ENCODE assay signal across 13 mouse cellular contexts in the genomic region with DNA sequence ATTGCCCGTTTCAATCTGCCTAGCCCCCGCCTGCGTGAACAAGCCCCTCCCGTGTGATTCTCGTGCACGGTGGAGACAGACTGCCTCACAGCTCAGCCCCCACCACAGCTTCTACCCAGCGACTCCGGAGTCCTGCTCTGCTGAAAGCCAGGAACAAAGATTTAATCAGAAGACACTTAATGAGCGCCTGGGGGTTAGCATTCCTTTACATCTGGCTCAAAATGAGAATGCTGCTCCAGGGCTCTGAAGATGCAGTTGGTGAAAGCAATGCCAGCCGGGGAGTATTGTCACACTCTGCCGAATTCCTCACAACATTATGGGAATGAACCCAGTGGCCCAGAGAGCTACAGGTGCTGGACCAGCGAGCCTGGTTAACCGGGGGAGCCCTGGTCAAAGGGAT.
DNase-seq lines count a peak whose midpoint lies in the region; ATAC-seq lines count a peak whose summit lies in the region.
"Had no signal": no experiment of that assay in that cellular context is flagged by ENCODE, and none has a peak within 500 bp of the region (broad histone marks: within the 10 kb centered on the region; RNA-seq: fewer than 3 reads in every experiment).

No protein-coding gene starts in this region.

- no peaks in the 10 kb centered on the region for H3K9me3 ChIP-seq in forebrain, embryonic 10.5 days
- H3K9me3 ChIP-seq in forebrain, embryonic 13.5 days (replicated peaks), result no peaks in the 10 kb centered on the region
- H3K9me3 ChIP-seq in neural tube, embryonic 13.5 days, result no peaks in the 10 kb centered on the region
- no peaks in the 10 kb centered on the region for H3K9me3 ChIP-seq in hindbrain, embryonic 16.5 days (ENCODE audit: control insufficient read depth, low read length)
- no peaks in the 10 kb centered on the region for H3K9me3 ChIP-seq in heart, embryonic 12.5 days (replicated peaks)
- H3K9me3 ChIP-seq: liver, embryonic 15.5 days had no signal

- no peak overlapping the region for H3K9ac ChIP-seq in forebrain, embryonic 13.5 days
- H3K9ac ChIP-seq in neural tube, embryonic 13.5 days, result no peak overlapping the region
- no peak overlapping the region for H3K9ac ChIP-seq in hindbrain, embryonic 16.5 days (ENCODE audit: low read depth, low read length)
- H3K9ac ChIP-seq in heart, embryonic 12.5 days, result no peak overlapping the region
- H3K9ac ChIP-seq: liver, embryonic 15.5 days had no signal

- H3K27ac ChIP-seq in forebrain, embryonic 10.5 days, result peak overlapping the region; percentile 63
- H3K27ac ChIP-seq in forebrain, embryonic 13.5 days, result no peak overlapping the region
- peak overlapping the region; percentile 42; the same call in 1 of the 2 replicates for H3K27ac ChIP-seq in neural tube, embryonic 13.5 days (replicated peaks)
- no peak overlapping the region for H3K27ac ChIP-seq in hindbrain, embryonic 16.5 days (ENCODE audit: low read depth, low read length)
- H3K27ac ChIP-seq in heart, embryonic 12.5 days (ENCODE audit: poor library complexity, severe bottlenecking), result no peak overlapping the region
- H3K27ac ChIP-seq: heart, adult 2 months; liver, embryonic 15.5 days; macrophage had no signal

- DNase-seq in forebrain, embryonic 10.5 days (ENCODE audit: extremely low spot score, low spot score), result no peak
- no peak for DNase-seq in neural tube, embryonic 10.5 days (ENCODE audit: extremely low spot score, low spot score)
- DNase-seq in urinary bladder, postnatal 36 days (ENCODE audit: low spot score in 2 of 2), result no peak
- no peak for DNase-seq in adrenal gland, postnatal 10 days
- DNase-seq: heart, adult 2 months; heart, postnatal 36 days had no signal

- 10% methylated on average over 13 of the region's 13 CpGs for WGBS in forebrain, embryonic 10.5 days
- 8% methylated on average over 13 of the region's 13 CpGs for WGBS in forebrain, embryonic 13.5 days
- WGBS in neural tube, embryonic 13.5 days, result 35% methylated on average over 13 of the region's 13 CpGs
- 18% methylated on average over 13 of the region's 13 CpGs for WGBS in hindbrain, embryonic 16.5 days
- 34% methylated on average over 13 of the region's 13 CpGs for WGBS in heart, embryonic 12.5 days

- no peak overlapping the region for H3K4me2 ChIP-seq in forebrain, embryonic 13.5 days
- no peak overlapping the region for H3K4me2 ChIP-seq in neural tube, embryonic 13.5 days
- no peak overlapping the region for H3K4me2 ChIP-seq in hindbrain, embryonic 16.5 days (ENCODE audit: low read length)
- no peak overlapping the region for H3K4me2 ChIP-seq in heart, embryonic 12.5 days
- H3K4me2 ChIP-seq: liver, embryonic 15.5 days had no signal

- ATAC-seq in forebrain, embryonic 13.5 days, result no peak
- no peak for ATAC-seq in neural tube, embryonic 13.5 days (ENCODE audit: low read depth)
- peak; percentile 41; the same call in 1 of the 2 replicates for ATAC-seq in hindbrain, embryonic 16.5 days
- no peak for ATAC-seq in heart, embryonic 12.5 days (ENCODE audit: insufficient number of reproducible peaks, low FRiP score)

- no peaks in the 10 kb centered on the region for H3K36me3 ChIP-seq in forebrain, embryonic 10.5 days (replicated peaks)
- H3K36me3 ChIP-seq in forebrain, embryonic 13.5 days (ENCODE audit: poor library complexity, severe bottlenecking), result no peaks in the 10 kb centered on the region
- H3K36me3 ChIP-seq in neural tube, embryonic 13.5 days, result no peaks in the 10 kb centered on the region
- H3K36me3 ChIP-seq in hindbrain, embryonic 16.5 days (ENCODE audit: control insufficient read depth, insufficient read depth, low read length), result no peaks in the 10 kb centered on the region
- H3K36me3 ChIP-seq in heart, embryonic 12.5 days, result no peaks in the 10 kb centered on the region
- H3K36me3 ChIP-seq: liver, embryonic 15.5 days had no signal

- H3K27me3 ChIP-seq in forebrain, embryonic 10.5 days (ENCODE audit: poor library complexity, severe bottlenecking), result peaks cover 24% of the 10 kb centered on the region
- H3K27me3 ChIP-seq in forebrain, embryonic 13.5 days, result peaks cover 24% of the 10 kb centered on the region; the same call in 1 of the 2 replicates
- H3K27me3 ChIP-seq in neural tube, embryonic 13.5 days, result peaks cover 11% of the 10 kb centered on the region
- H3K27me3 ChIP-seq in hindbrain, embryonic 16.5 days (replicated peaks; ENCODE audit: control insufficient read depth, insufficient read depth, low read length), result no peaks in the 10 kb centered on the region
- peaks cover 41% of the 10 kb centered on the region for H3K27me3 ChIP-seq in heart, embryonic 12.5 days (replicated peaks)
- H3K27me3 ChIP-seq: liver, embryonic 15.5 days had no signal

- H3K4me3 ChIP-seq in forebrain, embryonic 10.5 days, result 0 out of 2 replicates have a peak overlapping the region, but pooled peaks have one; percentile 8
- no peak overlapping the region for H3K4me3 ChIP-seq in forebrain, embryonic 13.5 days
- H3K4me3 ChIP-seq in neural tube, embryonic 13.5 days, result no peak overlapping the region
- H3K4me3 ChIP-seq in hindbrain, embryonic 16.5 days (ENCODE audit: low read length), result no peak overlapping the region
- no peak overlapping the region for H3K4me3 ChIP-seq in heart, embryonic 12.5 days
- H3K4me3 ChIP-seq: heart, adult 2 months; liver, embryonic 15.5 days; myocyte had no signal

- H3K4me1 ChIP-seq in forebrain, embryonic 10.5 days, result peaks cover 63% of the 10 kb centered on the region
- H3K4me1 ChIP-seq in forebrain, embryonic 13.5 days, result peaks cover 31% of the 10 kb centered on the region
- peaks cover 44% of the 10 kb centered on the region for H3K4me1 ChIP-seq in neural tube, embryonic 13.5 days (replicated peaks)
- peaks cover 9% of the 10 kb centered on the region for H3K4me1 ChIP-seq in hindbrain, embryonic 16.5 days (ENCODE audit: control insufficient read depth, insufficient read depth, low read depth, low read length)
- H3K4me1 ChIP-seq in heart, embryonic 12.5 days (replicated peaks), result 0 out of 2 replicates have a peak, but pooled peaks cover 6% of the 10 kb centered on the region
- H3K4me1 ChIP-seq: liver, embryonic 15.5 days had no signal

Comparison
In these comparisons a context has a peak if more than half of its experiments do, and no peak if none do; other contexts are left out.
1. H3K27ac ChIP-seq: peak in forebrain, embryonic 10.5 days (single experiment) and neural tube, embryonic 13.5 days (single experiment); none in forebrain, embryonic 13.5 days (single experiment), hindbrain, embryonic 16.5 days (single experiment) and heart, embryonic 12.5 days (single experiment).